Mouse (Mus musculus) B cell, adult 2 months (primary cell): ENCODE data around the gene D930007J09Rik.

Experiments used
- DNase-seq, 2 experiments: peaks; one replicate each; pipeline ENCODE4 v3.0.0; 2022

D930007J09Rik gene

GRCm38 (mm10) chr13:32819241-32819640 is 16.6 kb upstream of the D930007J09Rik start:
- no peak for DNase-seq

DNA sequence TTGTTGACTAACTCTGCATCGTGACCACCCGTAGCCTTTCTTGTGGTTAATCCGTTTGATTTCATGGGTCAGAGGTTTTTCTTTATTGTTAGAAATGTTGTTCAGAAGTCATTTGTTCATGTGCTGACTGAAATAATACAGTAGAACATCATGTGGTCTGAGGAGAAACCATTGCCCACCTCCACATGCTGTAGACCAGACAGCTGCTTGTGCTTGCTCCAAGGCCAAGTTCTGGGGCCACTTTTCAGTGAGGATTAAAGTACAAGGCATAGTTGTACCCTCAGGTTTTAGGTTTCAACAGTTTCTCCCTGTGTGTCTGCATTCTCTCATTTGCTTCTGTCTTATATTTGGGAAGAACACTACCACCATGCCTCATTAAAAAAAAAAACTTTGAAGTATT is 5.0 kb upstream of the D930007J09Rik start:
- no peak for DNase-seq

GRCm38 (mm10) chr13:32806820-32807219 is 4.2 kb upstream of the D930007J09Rik start:
- no peak for DNase-seq

DNA sequence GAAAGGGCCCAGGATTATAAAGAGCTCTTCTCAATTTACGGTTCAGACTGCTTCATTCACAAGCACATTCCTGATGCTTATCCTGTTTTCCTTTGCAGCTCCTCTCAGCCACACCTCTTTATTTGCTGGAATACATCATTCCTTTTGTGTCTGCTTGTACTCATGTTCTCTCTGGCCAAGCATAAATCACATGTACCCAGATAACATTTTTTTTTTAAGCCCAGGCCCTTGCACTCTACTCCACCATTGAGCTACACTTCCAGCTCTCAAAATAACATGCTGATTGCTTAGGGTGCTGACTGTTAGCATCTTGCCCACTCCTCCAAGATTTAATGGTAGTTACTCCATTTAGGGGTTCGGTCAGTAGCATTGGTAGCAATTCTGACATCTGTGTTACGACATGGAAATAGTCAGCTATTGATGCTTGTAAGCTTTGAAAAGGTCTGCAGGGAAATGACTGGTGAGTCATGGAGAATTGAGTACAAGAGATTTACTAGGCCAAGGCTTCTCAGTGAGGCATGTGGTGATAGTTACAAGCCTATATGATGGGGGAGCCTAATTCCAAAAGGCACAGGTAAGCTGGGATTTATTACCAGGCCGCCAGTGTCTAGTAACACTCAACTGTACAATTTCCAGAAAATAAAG is 1.2 kb upstream of the D930007J09Rik start:
- no peak for DNase-seq

DNA sequence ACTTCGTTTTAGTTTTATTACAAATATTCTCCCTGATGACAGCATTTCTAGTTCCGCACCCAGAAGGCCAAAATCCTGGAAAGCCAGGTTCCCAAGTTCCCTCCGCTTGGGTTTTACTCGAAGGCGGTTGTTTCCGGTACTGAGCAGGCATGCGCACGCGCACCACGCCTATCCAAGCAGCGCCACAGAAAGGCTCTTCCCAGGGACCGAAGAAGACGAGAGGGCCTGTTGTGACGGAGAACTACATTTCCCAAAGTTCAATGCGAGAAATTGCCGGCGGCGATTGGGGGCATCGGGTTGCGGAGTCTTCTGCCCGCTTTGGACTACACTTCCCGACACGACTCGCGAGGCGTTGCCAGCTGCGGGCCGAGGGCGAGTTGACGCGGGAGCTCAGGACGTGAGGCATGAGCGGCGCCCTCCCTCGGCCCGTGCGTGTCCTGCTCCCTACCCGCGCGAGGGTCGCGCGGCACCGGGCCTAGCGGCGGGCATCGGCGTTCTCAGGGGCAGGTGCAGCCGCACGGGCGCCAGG is 892 bp downstream of the D930007J09Rik start, which contains the start of gene Wrnip1:
Gene Wrnip1 (plus strand): TSS at position 346 of the 529 bp plus-strand sequence.
- DNase-seq, result peak; percentile 90 to 91

- DNase-seq, result peak; percentile 69 to 77
Measured at GRCm38 (mm10) chr13:32800859-32801258, 1.8 kb downstream of the D930007J09Rik start.

GRCm38 (mm10) chr13:32799131-32799530 is 3.5 kb downstream of the D930007J09Rik start:
- no peak for DNase-seq

DNA sequence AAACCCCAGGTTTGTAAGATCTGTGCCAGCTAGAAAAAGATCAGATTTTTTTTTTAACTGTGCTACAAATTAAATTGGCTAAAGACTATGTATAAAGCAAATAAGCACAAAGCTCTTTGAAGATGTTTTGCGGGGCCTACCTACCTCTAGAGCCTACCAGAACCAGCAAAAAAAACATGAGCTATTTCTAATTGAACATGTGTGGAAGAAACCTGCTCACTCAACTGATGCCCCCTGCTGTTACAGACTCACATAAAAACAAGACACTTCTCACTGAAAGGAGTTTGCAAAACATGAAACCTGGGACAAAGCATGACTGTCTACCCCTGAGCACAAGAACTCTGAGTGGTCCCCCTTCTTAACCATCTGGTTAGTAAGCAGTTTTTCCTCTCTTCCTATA is 5.6 kb downstream of the D930007J09Rik start:
- DNase-seq, result no peak

GRCm38 (mm10) chr13:32795166-32795565 is 7.5 kb downstream of the D930007J09Rik start:
- no peak for DNase-seq

DNA sequence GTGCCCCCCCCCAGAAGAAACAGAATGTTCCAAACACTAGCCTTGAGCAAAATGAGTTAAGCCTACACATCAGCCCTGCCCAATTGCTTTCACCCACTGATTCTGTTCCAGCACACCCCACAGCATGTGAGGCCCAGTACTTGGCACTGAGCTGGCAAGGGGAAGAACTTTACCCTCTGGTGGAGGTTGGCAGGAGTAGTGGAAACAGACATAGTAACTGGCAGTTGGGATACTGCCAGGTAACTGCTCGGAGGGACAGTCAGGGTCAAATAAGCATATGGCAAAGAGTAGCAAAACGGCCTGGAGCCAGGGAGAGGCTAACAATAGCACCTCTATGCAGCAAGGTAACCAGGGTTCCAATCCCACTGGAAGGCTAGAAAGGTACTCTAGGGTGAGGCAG is 8.0 kb downstream of the D930007J09Rik start:
- no peak for DNase-seq

DNA sequence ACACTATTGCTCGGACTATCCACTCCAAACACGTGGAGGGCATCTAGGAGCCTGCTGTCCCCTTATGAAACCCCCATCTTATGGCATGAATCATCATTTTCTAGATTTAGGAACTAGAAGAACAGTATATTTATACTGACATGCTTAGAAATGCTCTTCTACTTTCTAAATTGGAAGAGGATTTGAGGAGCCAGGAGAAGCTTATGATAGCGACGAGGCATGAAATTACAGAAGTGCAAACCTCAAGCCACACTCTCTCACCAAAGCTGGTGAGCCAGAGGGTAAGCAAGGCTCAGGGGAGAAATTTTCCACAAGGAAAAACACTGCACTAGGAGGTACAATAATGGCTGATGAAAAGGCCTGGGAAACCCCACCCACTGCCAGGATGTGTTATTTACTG is 12.9 kb downstream of the D930007J09Rik start:
- no peak for DNase-seq

GRCm38 (mm10) chr13:32787584-32787983 is 15.1 kb downstream of the D930007J09Rik start:
- DNase-seq, result no peak

GRCm38 (mm10) chr13:32783816-32784215 is 18.8 kb downstream of the D930007J09Rik start, which contains the start of gene Mylk4:
Mylk4 (minus strand) TSS chr13:32783954.
- no peak for DNase-seq

DNA sequence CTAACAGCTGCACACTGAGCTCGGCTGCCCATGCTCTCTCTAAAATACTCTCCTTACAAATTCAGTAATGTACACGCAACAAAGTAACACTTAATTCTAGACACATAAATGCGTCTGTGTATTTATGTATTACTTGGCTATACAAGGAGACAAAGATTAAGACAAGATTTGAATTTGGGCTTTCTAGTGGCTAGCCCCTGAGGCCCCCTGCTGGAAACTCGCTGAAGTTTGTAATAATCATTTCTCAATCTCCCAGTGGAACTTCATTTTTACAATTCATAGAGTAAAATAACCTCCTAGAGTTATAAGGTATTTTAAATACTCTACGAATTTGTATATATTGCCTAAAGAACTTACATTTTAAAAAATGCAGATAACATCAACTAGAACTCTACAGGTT is 19.6 kb downstream of the D930007J09Rik start:
- peak; percentile 12 to 17 for DNase-seq

DNA sequence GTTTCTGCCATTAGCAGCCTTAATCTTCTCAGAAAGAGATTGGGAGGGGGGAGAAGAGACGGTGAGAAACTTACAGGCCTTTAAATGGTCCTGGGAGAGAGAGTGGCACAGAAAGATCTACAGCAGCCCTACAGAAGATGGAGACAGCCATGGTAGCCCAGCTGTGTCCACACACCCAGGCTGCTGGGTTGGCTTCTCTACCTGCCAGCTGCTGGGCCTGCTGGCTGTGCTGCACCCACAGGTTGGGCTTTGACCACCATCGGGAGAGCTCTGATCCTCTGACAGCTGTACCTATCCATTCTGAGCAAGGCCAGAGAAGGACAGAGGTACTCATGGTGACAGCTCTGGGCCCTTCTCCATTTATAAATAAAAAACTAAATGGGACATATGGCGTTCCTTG is 23.8 kb downstream of the D930007J09Rik start:
- no peak for DNase-seq

DNA sequence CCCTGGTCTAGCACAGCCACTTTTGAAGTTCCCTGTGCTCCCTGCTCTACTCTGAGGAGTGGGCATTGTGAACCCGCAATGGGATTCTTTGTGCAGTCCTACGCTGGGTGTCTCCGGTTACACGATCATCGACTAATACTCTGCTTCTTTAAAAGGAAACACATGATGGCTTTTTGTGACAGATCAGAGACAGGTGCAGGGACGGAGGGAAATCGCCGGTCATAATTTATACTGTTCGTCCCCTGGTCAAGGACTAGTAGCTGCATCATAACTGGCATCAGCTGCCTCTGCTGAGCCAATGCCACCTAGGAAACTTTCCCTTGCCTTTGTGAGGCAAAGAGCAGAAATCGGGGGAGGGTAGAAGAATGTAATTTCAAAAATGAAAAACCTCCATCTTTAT is 26.3 kb downstream of the D930007J09Rik start:
- no peak for DNase-seq

GRCm38 (mm10) chr13:32775889-32776288 is 26.8 kb downstream of the D930007J09Rik start:
- DNase-seq, result no peak

DNA sequence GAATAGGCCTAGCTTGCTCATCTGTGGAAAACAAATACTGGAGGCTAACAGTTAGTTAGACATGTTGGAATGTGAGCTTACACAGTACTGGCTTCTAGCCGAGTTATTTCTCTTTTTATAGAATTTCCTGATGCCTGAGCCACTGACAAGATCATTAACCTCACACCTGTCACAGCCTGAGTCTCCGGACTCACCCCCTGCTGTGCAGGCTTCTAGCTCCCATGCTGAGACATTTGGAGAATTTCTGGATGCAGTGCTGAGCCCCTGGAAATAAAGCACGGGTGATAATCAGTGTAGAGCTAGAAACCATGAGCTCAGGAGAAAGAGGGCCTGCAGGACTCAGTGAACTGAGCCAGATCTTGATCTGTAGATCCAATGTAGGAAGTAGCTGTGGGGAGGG is 32.7 kb downstream of the D930007J09Rik start:
- no peak for DNase-seq

DNA sequence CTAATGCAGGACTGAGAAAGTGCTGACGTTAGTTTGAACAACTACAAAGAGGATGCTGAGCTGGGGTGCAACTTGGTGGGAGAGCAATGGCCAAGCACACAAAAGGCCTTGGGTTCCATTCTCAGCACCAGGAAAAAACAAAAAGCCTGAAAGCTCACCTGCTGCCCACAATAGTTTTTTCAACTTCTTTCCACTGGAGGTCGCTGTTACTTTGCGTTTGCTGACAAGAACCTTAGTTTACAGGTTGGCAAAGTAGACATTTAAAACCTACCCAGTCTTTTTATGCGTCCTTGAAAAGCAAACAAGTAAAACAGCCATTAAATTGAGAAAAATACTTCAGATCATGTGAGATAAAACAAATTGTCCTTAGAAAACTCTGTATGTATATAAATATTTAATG is 34.5 kb downstream of the D930007J09Rik start:
- peak; percentile 36 to 50 for DNase-seq

DNA sequence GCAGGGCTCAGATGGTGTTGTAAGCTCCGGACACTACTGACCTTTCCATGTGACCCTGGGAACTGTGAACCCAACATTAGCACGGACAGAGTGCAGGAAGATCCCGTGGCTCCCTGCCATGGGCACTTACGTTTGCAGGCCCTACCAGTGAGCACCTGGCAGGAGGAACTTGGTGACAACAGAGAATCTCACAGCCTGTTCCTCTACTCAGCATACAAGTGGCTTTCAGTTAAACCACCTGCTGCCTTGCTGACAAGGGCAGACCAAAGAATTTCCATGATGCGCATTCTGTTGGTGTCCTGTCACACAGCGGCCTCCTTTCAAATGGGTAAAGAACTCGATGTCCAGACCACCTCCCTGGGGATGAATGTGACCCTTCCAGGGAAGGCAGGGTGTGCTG is 38.2 kb downstream of the D930007J09Rik start:
- no peak for DNase-seq

DNA sequence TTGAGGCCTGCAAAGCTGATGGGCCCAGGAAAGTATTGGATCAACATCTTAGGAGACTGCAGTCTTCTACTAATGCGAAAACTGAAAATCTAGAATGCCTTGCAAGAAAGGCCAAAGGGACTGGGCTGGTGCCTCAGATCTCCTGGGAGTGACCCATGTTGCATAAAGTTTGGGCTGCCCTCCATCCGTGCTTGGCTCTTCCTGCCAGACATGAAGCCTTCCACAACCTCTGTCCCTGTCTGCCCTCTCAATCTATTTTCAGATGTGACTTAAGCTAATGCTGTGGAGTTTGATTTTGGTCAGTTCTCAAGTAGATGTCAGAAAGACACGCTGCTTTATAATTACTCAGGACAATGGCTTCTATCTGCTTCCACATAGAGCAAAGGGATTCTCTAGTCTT is 39.5 kb downstream of the D930007J09Rik start:
- DNase-seq, result no peak

DNA sequence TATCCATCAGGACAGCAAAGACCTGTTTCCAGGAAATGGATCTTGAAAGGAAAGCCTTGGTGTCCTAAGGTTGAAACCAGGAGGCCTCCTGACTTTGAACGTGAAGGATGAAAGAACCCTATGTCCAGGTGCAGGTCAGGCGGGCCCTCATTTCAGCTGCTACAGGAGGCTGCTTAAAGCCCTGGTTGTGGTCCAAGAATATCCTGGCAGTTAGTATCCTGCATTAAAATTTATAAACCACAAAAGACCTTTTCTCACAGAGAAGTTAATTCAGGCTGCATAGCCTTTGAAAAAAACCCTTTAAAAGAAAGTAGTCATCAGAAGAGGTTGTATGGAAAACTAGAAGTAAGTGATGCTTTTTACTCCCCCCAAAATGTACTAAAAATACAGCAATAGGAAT is 41.9 kb downstream of the D930007J09Rik start:
- no peak for DNase-seq

GRCm38 (mm10) chr13:32759036-32759435 is 43.6 kb downstream of the D930007J09Rik start:
- DNase-seq, result no peak
